Mouse (Mus musculus) C2C12 (cell line): ENCODE data around the gene Polr2c.

Source experiments
- CTCF ChIP-seq: IDR thresholded peaks from one replicate; pipeline ENCODE4 v1.5.1; 2011; ENCODE audit not compliant: control insufficient read depth, insufficient read depth, insufficient read length
- FOSL1 ChIP-seq: IDR thresholded peaks from one replicate; pipeline ENCODE4 v1.8.0; 2011; ENCODE audit warnings: mild to moderate bottlenecking, low read length; ENCODE audit not compliant: poor library complexity, insufficient read depth, severe bottlenecking
- MAX ChIP-seq: IDR thresholded peaks from one replicate; pipeline ENCODE4 v1.6.1; 2011; ENCODE audit warnings: mild to moderate bottlenecking, control low read depth

DNA sequence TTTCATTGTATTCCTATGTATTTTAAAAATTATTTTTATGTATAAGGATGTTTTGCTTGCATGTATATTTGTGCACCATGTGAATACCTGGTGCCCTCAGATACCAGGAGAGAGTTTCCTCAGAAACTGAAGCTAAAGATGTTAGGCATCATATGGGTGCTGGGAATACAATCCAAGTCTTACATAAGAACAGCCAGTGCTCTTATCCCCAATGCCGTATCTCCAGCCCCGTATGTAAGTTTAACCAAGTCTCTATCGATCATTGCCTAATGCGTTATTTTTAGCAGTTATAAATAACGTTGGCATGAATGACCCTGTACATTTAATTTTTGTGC is 272 bp upstream of the Polr2c start:
- TF ChIP-seq CTCF = no peak
- TF ChIP-seq MAX = no peak
- no peak for TF ChIP-seq FOSL1
